Mouse (Mus musculus) retina, adult 2 months (tissue): ENCODE results near the gene Zswim5.

Experiments
- DNase-seq: peaks from one replicate; pipeline ENCODE4 v3.0.0-alpha.2; 2012; ENCODE audit warnings: low read depth, low spot score

Zswim5 gene

GRCm38 (mm10) chr4:117005611-117006400, 128.6 kb downstream of the Zswim5 start:
- DNase-seq: no peak

- no peak for DNase-seq
These were observed 129.9 kb downstream of the Zswim5 start for GRCm38 (mm10) chr4:117007058-117007457.

- no peak for DNase-seq
These were observed 133.1 kb downstream of the Zswim5 start for GRCm38 (mm10) chr4:117010231-117010630.

- no peak for DNase-seq
These were observed 136.4 kb downstream of the Zswim5 start for GRCm38 (mm10) chr4:117013596-117013995.

- no peak for DNase-seq
These were observed 137.8 kb downstream of the Zswim5 start for GRCm38 (mm10) chr4:117014901-117015415.

- DNase-seq: no peak
These were observed 140.6 kb downstream of the Zswim5 start for GRCm38 (mm10) chr4:117017738-117018137.

- no peak for DNase-seq
These were observed 141.2 kb downstream of the Zswim5 start for GRCm38 (mm10) chr4:117018327-117018726.

- DNase-seq: peak; percentile 77
These were observed 142.3 kb downstream of the Zswim5 start, which contains the start of gene Eif2b3 for GRCm38 (mm10) chr4:117019206-117020134. Gene Eif2b3 (plus strand): TSS chr4:117019402.

- no peak for DNase-seq
These were observed 146.3 kb downstream of the Zswim5 start for GRCm38 (mm10) chr4:117023469-117023868.

GRCm38 (mm10) chr4:117031105-117031504, 153.9 kb downstream of the Zswim5 start:
- no peak for DNase-seq
